Mouse (Mus musculus): ENCODE data around the gene Enc1.

DNA sequence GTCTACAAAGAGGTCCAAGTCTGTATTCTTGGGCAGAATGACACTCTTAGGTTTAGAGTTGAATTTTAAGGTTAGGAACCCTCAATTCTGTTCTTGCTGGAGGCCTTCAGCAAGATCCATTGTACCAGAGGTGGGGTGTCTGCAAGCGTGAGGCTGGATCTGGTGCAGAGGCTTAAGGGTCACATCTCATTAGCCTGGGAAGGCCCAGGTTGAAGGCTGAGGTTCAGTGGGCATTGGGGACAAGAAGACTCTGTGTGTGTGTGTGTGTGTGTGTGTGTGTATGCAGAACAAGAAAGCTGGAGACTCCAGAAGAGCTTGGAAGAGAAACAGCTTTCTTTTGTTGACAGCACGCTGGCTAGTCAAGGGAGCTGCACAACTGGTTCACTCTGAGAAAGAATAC is 34.9 kb upstream of the Enc1 start:
- TF ChIP-seq TCF12 (IDR thresholded peaks at IDR 0.05; ENCODE audit: low read depth, low read length) (no peak), IRF4 (IDR thresholded peaks at IDR 0.05; ENCODE audit: low read depth, low read length) (no peak), NELFE (IDR thresholded peaks at IDR 0.05; ENCODE audit: low read depth, low read length) (no peak), POLR2A (IDR thresholded peaks at IDR 0.05; ENCODE audit: low read depth, low read length) (no peak), ZC3H11A (IDR thresholded peaks at IDR 0.05; ENCODE audit: low read depth, low read length) (no peak), KAT2A (IDR thresholded peaks at IDR 0.05; ENCODE audit: insufficient replicate concordance, low read length) (no peak)

Measured in CH12.LX (cell line).